Mouse (Mus musculus): ENCODE data around the gene Ephb2. TPM values are rescaled to one million over a fixed set of nuclear protein-coding genes. Genes with fewer than 3 reads are reported as not detected.

Ephb2 gene
- polyA plus RNA-seq, 1 experiment, result 16.8 TPM

DNA sequence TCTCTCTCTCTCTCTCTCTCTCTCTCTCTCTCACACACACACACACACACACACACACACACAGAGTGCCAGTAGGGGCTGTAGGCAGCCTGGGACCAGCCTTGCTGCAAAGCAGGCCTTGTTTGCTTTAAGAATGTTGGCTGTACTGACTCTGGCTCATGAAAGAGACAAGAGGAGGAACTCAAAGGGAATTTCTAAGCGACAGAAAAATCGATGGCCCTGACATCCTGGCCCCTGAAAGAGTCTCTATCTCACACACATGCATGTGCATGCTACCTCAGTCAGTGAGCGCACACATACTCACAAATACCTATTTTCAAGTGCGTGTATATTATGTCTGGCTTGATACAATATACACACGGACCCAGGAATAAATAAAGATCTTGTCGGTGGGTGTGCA lies 79.3 kb downstream of the Ephb2 start:
- Histone ChIP-seq H3K36me3 (ENCODE audit: control insufficient read depth, insufficient read depth) (no peaks in the 10 kb centered on the region), H3ac (ENCODE audit: control insufficient read depth, insufficient read length, low read depth) (no peak overlapping the region), H3K79me2 (ENCODE audit: control insufficient read depth, insufficient read depth) (no peaks in the 10 kb centered on the region), H3K4me3 (ENCODE audit: insufficient read depth, poor library complexity, severe bottlenecking) (no peak overlapping the region), H3K79me3 (ENCODE audit: low read depth) (no peaks in the 10 kb centered on the region), H3K27me3 (ENCODE audit: control insufficient read depth, insufficient read depth, insufficient read length) (no peaks in the 10 kb centered on the region)
- TF ChIP-seq MYOD1 (IDR thresholded peaks at IDR 0.05; ENCODE audit: control insufficient read depth, insufficient read length, low read depth) (no peak), MAX (IDR thresholded peaks at IDR 0.05) (no peak), CTCF (IDR thresholded peaks at IDR 0.05; ENCODE audit: control insufficient read depth, insufficient read depth, insufficient read length) (no peak), USF1 (IDR thresholded peaks at IDR 0.05; ENCODE audit: low read depth) (no peak), CEBPB (IDR thresholded peaks at IDR 0.05; ENCODE audit: low read depth) (no peak), FOSL1 (IDR thresholded peaks at IDR 0.05; ENCODE audit: insufficient read depth, low read length, poor library complexity, severe bottlenecking) (no peak), MYOG (IDR thresholded peaks at IDR 0.05; ENCODE audit: control insufficient read depth, extremely low read depth, insufficient read length) (no peak)

DNA sequence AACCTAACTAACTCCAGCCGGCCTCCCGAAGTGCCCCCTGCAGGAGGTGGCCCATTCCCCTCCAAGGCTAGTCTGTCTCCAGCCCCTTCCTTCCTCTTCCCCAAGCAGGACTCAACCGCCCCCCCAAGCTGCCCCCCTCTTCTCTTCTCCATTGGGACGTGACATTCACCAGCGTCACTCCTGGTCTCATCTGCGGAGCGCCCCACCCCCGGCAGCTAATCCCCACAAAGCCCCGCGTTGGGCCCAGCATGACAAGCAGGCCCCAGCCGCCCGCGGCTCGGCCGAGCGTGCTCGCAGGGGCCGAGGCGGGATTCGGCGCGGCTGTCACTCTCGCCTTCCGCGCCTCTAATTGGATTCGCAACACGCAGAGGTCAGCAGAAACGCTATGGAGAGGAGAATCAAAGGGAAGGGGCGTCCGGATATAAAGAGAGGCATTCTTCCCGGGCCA lies 80.4 kb downstream of the Ephb2 start:
- Histone ChIP-seq H3K27me3 (ENCODE audit: control insufficient read depth, insufficient read depth, insufficient read length) (no peaks in the 10 kb centered on the region), H3K4me3 (ENCODE audit: insufficient read depth, poor library complexity, severe bottlenecking) (no peak overlapping the region), H3K79me2 (ENCODE audit: control insufficient read depth, insufficient read depth) (no peaks in the 10 kb centered on the region), H3ac (ENCODE audit: control insufficient read depth, insufficient read length, low read depth) (no peak overlapping the region), H3K79me3 (ENCODE audit: low read depth) (no peaks in the 10 kb centered on the region), H3K36me3 (ENCODE audit: control insufficient read depth, insufficient read depth) (no peaks in the 10 kb centered on the region)
- no peak for TF ChIP-seq CEBPB (IDR thresholded peaks at IDR 0.05; ENCODE audit: low read depth)
- no peak for TF ChIP-seq FOSL1 (IDR thresholded peaks at IDR 0.05; ENCODE audit: insufficient read depth, low read length, poor library complexity, severe bottlenecking)
- no peak for TF ChIP-seq MAX (IDR thresholded peaks at IDR 0.05)
- TF ChIP-seq MYOG (IDR thresholded peaks at IDR 0.05; ENCODE audit: control insufficient read depth, extremely low read depth, insufficient read length), result no peak
- no peak for TF ChIP-seq USF1 (IDR thresholded peaks at IDR 0.05; ENCODE audit: low read depth)

DNA sequence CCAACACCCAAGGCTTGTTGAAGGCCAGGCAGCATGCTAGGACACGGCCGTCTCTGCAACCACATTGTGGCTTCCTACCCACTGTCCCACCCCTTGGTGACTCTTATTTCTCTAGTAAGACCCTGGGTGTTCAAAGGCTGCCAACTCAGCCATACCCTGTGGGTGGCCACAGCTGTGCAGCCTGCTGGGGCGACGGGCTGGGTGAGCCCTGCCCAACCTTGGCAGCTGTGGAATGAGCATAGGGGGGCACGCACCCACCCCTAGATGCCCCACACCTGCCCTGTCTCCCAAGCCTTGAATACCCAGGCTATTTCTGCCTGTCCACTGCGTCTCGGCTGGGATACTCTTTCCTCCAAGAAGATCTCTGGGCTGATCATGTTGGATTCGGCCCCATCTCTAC lies 81.5 kb downstream of the Ephb2 start:
- Histone ChIP-seq H3K4me3 (ENCODE audit: insufficient read depth, poor library complexity, severe bottlenecking) (no peak overlapping the region), H3ac (ENCODE audit: control insufficient read depth, insufficient read length, low read depth) (no peak overlapping the region), H3K27me3 (ENCODE audit: control insufficient read depth, insufficient read depth, insufficient read length) (no peaks in the 10 kb centered on the region), H3K79me2 (ENCODE audit: control insufficient read depth, insufficient read depth) (no peaks in the 10 kb centered on the region), H3K79me3 (ENCODE audit: low read depth) (no peaks in the 10 kb centered on the region), H3K36me3 (ENCODE audit: control insufficient read depth, insufficient read depth) (no peaks in the 10 kb centered on the region)
- no peak for TF ChIP-seq MAX (IDR thresholded peaks at IDR 0.05)
- no peak for TF ChIP-seq MYOG (IDR thresholded peaks at IDR 0.05; ENCODE audit: control insufficient read depth, extremely low read depth, insufficient read length)
- TF ChIP-seq MYOD1 (IDR thresholded peaks at IDR 0.05; ENCODE audit: control insufficient read depth, insufficient read length, low read depth), result no peak
- TF ChIP-seq CTCF (IDR thresholded peaks at IDR 0.05; ENCODE audit: control insufficient read depth, insufficient read depth, insufficient read length), result no peak
- no peak for TF ChIP-seq FOSL1 (IDR thresholded peaks at IDR 0.05; ENCODE audit: insufficient read depth, low read length, poor library complexity, severe bottlenecking)
- TF ChIP-seq CEBPB (IDR thresholded peaks at IDR 0.05; ENCODE audit: low read depth), result no peak
- TF ChIP-seq USF1 (IDR thresholded peaks at IDR 0.05; ENCODE audit: low read depth), result no peak

DNA sequence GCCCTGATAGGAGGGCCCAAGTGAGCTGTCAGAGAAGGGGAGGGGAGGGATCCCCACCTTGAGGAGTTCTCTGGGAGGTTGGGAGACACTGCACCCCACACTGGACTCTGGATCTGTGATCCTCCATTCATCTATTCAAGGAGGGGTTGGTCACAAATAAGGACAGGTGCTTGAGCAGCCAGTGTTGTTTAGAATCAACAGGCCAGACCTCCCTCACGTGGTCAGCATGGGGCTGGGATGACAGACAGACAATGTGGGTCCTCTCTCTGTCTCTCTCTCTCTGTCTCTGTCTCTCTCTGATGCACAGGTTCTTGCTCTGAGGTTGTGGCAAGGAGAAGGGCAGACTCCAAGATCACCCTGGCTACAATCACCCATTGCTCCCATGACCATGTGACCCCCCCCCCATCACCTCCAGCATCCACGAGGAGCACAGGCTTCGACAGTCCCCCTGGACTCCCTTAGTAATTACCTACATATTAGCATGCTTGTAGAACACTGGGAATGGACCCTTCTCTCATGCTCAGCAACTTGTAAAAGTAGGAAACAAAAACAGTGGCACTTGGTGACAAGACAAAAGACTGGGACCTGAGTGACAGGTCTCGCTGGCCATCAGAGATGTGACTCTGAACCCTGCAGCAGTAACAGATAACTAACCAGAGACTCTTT lies 84.3 kb downstream of the Ephb2 start:
- Histone ChIP-seq H3K79me2 (ENCODE audit: control insufficient read depth, insufficient read depth) (no peaks in the 10 kb centered on the region), H3ac (ENCODE audit: control insufficient read depth, insufficient read length, low read depth) (no peak overlapping the region), H3K79me3 (ENCODE audit: low read depth) (no peaks in the 10 kb centered on the region), H3K36me3 (ENCODE audit: control insufficient read depth, insufficient read depth) (no peaks in the 10 kb centered on the region), H3K4me3 (ENCODE audit: insufficient read depth, poor library complexity, severe bottlenecking) (no peak overlapping the region), H3K27me3 (ENCODE audit: control insufficient read depth, insufficient read depth, insufficient read length) (no peaks in the 10 kb centered on the region)
- TF ChIP-seq MYOD1 (IDR thresholded peaks at IDR 0.05; ENCODE audit: control insufficient read depth, insufficient read length, low read depth) (no peak), FOSL1 (IDR thresholded peaks at IDR 0.05; ENCODE audit: insufficient read depth, low read length, poor library complexity, severe bottlenecking) (no peak), MYOG (IDR thresholded peaks at IDR 0.05; ENCODE audit: control insufficient read depth, extremely low read depth, insufficient read length) (no peak), CEBPB (IDR thresholded peaks at IDR 0.05; ENCODE audit: low read depth) (no peak), CTCF (IDR thresholded peaks at IDR 0.05; ENCODE audit: control insufficient read depth, insufficient read depth, insufficient read length) (no peak), USF1 (IDR thresholded peaks at IDR 0.05; ENCODE audit: low read depth) (no peak), MAX (IDR thresholded peaks at IDR 0.05) (no peak)

DNA sequence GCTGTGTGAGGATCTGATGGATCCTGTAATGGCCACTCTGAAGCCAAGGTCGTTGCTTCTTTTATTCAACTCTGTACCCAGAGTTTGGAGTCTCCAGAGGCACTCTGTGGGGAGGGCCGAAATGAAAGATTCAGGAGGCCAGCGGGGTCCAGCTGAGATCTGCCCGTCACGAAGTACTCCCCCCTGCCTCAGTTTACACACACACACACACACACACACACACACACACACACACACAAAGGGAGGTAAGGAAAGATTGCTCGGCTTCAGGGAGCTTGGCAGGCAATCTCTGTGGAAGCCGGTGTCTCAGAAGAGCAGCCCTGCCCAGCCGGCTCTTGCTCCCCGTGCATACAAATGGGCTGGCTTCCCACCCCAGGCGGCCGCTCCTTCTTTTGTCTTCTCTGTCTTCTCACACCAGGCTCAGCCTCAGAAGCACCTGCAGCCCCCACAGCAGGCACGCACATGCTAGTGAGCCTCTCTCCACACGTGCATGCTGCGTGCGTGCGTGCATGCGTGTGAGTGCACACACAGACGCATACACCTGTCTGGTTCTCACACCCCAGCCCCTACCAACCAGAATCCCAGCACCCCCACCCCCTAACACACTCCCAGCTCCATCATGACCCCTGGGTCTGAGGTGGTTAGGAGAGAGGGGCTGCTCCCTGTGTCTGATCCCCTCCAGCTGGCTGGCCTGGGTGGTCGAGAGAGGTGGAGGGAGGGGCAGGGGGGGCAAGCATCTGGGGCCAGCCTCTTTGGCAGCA lies 85.0 kb downstream of the Ephb2 start:
- H3K79me2 ChIP-seq (ENCODE audit: control insufficient read depth, insufficient read depth), result no peaks in the 10 kb centered on the region
- no peak overlapping the region for H3K4me3 ChIP-seq (ENCODE audit: insufficient read depth, poor library complexity, severe bottlenecking)
- H3K36me3 ChIP-seq (ENCODE audit: control insufficient read depth, insufficient read depth), result no peaks in the 10 kb centered on the region
- TF ChIP-seq USF1 (IDR thresholded peaks at IDR 0.05; ENCODE audit: low read depth), result no peak
- TF ChIP-seq FOSL1 (IDR thresholded peaks at IDR 0.05; ENCODE audit: insufficient read depth, low read length, poor library complexity, severe bottlenecking), result no peak
- TF ChIP-seq CEBPB (IDR thresholded peaks at IDR 0.05; ENCODE audit: low read depth), result no peak
- no peak for TF ChIP-seq MYOD1 (IDR thresholded peaks at IDR 0.05; ENCODE audit: control insufficient read depth, insufficient read length, low read depth)
- no peak for TF ChIP-seq MYOG (IDR thresholded peaks at IDR 0.05; ENCODE audit: control insufficient read depth, extremely low read depth, insufficient read length)
- TF ChIP-seq CTCF (IDR thresholded peaks at IDR 0.05; ENCODE audit: control insufficient read depth, insufficient read depth, insufficient read length), result no peak
- TF ChIP-seq MAX (IDR thresholded peaks at IDR 0.05), result no peak
- no peak overlapping the region for H3ac ChIP-seq (ENCODE audit: control insufficient read depth, insufficient read length, low read depth)
- no peaks in the 10 kb centered on the region for H3K79me3 ChIP-seq (ENCODE audit: low read depth)
- no peaks in the 10 kb centered on the region for H3K27me3 ChIP-seq (ENCODE audit: control insufficient read depth, insufficient read depth, insufficient read length)

Measured in C2C12 (cell line).